Mouse (Mus musculus) heart, adult 2 months (tissue): Measurements from ENCODE around the gene Pold4.

Experiments
- CTCF ChIP-seq: fragments of 200-600 bp; IDR thresholded peaks from 2 replicates; pipeline ENCODE4 v1.8.1; 2022; ENCODE audit warnings: antibody characterized with exemption, mild to moderate bottlenecking, moderate library complexity
- POLR2A ChIP-seq: fragments of 200-500 bp; IDR thresholded peaks from 2 replicates; pipeline ENCODE4 v1.6.1; 2011; ENCODE audit warnings: mild to moderate bottlenecking, low read depth, low read length, control low read depth; ENCODE audit not compliant: insufficient read depth

GRCm38 (mm10) chr19:4244775-4245174 lies 13.1 kb downstream of the Pold4 start:
- no peak for TF ChIP-seq CTCF
- no peak for TF ChIP-seq POLR2A
